Mouse (Mus musculus): Measurements from ENCODE around the gene Lrrc29.

DNA sequence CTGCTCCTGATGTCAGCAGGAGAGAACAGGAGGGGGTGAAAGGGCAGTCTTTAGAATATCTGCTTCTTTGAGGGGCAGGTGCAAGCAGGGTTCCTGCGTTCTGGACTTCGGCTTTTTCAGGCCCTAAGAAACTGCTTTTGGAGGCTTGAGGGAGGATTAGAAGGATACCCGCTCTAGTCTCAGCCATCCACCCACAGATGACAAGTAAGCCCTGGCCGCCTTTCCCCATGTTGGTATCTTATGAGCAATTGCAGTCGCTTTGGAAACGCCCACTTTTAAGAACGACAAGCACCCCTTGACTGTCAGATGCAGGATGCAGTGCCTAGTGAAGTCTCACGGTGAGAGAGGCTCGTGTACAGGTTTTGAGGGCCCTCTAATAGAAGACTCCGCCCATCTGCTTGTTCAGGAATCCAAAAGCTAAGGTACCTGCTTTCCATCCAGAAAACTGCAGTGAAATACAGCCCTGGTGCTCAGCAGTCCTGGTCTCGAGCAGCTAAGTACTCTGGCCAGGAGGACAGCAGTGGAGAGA, 7.4 kb downstream of the Lrrc29 start:
- TF ChIP-seq POLR2A (IDR thresholded peaks at IDR 0.05; ENCODE audit: control insufficient read depth, extremely low read depth, insufficient read depth, low read length, poor library complexity) (no peak), CTCF (IDR thresholded peaks at IDR 0.05; ENCODE audit: borderline replicate concordance, control insufficient read depth, extremely low read depth, insufficient read depth, low read length, poor library complexity) (no peak)

Data from thymus, adult 2 months (tissue).